Mouse (Mus musculus) erythroblast, embryonic 14.5 days (primary cell): ENCODE measurements at regions not wholly inside any gene's neighbourhood (a gene's known extent, or its start where the extent isn't known, plus 50 kb on each side); places are given as distances from the start of the nearest gene placed in this dataset.

Source experiments
- GATA1 ChIP-seq: IDR thresholded peaks from 2 replicates; pipeline ENCODE4 v1.6.1; 2012; ENCODE audit warnings: low read length, inconsistent platforms, mixed read lengths
- TAL1 ChIP-seq: IDR thresholded peaks from 3 replicates; pipeline ENCODE4 v1.6.1; 2012; ENCODE audit warnings: low read length, inconsistent platforms, mixed read lengths

GRCm38 (mm10) chr1:138389676-138390075 lies 116.1 kb downstream of the Atp6v1g3 start:
- TF ChIP-seq TAL1 (no peak), GATA1 (no peak)
